Mouse (Mus musculus): ENCODE measurements at regions not wholly inside any gene's neighbourhood (a gene's known extent, or its start where the extent isn't known, plus 50 kb on each side); places are given as distances from the start of the nearest gene placed in this dataset.

DNA sequence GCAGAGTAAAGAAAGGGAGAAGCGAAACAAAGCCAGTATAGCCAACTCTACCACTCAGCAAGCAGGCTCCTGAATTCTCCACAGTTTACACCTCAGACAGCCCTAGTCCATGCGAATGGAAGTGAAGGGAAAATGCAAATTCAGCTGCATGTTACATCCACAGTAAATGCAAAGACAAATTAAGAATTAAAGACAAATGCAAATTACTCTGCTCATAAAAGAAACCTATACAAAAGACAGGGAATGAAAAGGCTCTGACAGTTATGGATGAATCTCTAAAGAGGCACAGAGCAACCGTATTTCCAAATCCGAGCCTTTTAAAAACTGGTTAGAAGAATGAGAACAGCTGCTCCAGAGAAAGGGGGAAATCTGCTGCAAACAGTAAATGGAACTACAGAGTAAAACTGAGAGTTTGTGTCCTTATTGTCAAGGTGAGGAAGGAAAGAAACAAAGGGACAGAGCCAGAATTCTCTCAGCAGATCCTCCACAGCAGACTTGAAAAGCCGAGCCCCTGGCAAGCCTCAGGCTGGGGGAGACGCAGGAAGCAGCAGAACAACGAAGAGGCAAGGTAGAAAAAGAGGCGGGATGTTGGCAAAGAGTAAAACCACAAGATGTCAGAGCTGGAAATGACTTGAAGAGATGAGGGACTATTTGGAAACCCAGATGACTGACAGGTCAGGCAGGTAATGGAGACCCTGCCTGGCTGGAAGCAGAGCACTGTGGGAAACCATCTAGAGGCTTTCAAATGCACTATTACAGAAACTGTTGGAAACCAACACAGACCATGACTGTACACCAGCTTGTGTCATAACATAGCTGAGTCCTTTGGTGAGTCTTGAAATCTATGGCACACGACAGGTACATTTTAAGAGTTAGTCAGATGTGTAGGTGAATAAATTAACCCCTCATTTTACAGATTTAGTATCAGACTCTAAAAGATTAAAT is 184.5 kb upstream of the Acvr2a start:
- DNase-seq, result no peak

DNA sequence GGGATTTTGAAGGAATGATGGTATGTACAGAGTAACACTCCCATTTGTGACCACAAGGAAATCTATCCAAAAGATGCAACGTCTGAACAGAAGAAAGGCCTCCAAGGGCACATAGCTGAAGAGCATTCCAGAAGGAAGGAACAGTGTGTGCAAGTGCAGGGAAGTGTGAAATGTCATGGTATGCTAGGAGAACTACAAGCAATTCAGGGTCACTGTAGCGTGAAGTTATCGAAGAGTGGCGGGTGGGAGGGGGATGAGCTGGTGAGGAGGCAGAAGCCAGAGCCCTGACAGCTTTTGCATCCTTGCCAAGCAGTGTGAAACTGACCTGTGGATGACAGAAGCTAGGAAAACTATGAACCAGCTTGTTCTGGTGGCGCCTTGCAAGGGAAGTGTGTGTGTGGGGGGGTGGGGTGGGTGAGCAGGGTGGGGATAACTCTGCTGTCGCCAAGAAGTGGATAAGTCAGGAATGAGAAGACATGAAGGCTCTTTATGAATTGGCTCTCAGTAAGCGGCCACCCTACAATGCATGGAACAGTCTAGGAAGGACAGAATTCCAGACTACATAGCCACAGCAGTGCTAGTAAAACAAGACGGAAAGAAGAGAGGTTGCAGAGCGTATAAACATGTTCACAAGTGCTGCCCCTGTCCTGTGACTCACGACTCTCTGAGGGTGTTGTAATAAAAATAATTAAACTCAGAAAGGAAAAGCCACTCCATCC is 179.3 kb upstream of the Acvr2a start:
- no peak for DNase-seq

- DNase-seq, result no peak
These were observed 177.8 kb upstream of the Acvr2a start for GRCm38 (mm10) chr2:48636108-48636507.

GRCm38 (mm10) chr2:48644114-48644513 is 169.8 kb upstream of the Acvr2a start:
- no peak for DNase-seq

- no peak for DNase-seq
These were observed 163.6 kb upstream of the Acvr2a start for GRCm38 (mm10) chr2:48650281-48650680.

DNA sequence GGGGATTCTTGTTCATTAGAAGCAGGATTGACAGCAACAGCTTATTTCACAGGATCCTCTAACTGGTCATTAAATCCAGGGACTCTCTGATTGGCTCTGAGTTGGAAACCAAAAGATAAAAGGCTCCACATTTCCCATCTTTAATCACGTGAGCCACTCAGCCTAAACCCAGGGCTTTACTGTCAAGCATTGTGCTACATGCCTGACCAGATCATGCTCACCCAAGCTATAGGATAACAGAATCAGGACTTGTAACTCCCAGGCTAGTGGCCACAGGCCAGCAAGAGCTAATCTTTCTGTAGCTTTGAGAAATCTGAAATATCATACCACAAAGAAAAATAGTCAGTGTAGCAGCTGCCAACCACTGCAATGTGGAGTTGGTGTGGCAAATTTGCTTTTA is 152.7 kb upstream of the Acvr2a start:
- DNase-seq, result no peak

- DNase-seq, result no peak
These were observed 148.8 kb upstream of the Acvr2a start for GRCm38 (mm10) chr2:48665103-48665502.

DNA sequence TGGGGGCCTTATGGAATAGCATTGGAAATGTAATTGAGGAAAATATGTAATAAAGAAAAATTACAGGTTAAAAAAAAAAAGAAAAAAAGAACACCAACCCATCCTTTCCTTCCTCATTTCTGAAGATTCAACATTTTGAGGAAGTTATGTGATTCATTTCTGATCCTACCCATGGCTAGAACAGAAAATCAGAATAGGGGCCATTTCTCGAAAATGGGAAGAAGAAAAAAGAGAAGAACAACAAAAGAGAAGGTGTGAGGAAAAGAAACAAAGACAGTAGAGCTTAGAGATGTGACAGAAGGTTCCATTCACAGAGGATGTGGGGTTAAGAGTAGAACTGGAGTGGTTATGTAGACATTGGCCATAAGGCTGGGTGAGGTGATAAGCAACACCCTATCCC is 124.8 kb upstream of the Acvr2a start:
- DNase-seq, result no peak

GRCm38 (mm10) chr2:48694509-48694908 is 119.4 kb upstream of the Acvr2a start:
- DNase-seq, result no peak

DNA sequence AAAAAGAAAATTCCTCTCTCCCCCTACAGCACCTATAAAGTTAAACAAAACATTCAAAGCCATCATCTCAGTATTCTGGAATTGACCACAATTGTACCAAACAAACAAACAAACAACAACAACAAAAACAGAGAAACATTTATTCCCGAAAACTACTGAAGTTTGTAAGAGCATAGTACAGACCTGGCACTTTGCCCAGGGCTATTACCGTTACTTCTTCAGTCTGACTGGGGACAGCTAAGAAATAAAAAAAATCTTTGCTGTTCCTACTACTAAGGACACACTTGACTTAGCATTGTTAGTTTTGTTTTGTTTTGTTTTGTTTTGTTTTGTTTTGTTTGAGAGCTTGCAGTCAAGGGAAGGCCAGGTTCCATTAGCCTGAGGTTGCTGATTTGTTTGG is 113.0 kb upstream of the Acvr2a start:
- DNase-seq, result no peak

- DNase-seq, result no peak
These were observed 108.7 kb upstream of the Acvr2a start for GRCm38 (mm10) chr2:48705103-48705804.

DNA sequence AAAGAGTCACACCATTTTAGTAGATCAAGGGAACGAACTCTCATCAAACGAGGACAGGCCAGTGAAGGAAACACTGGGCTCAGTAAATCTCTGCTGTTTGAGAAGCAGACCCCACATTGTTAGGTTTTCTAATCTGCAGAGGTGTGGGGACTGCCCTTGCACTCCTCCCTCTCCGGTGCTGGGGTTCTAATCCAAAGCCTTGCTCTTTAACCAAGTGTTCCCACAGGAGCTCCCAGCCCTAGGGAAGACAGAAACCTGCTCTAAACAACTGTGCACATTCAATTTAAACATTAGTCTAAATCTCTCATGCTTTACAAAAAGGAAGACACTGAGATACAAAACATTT is 108.1 kb upstream of the Acvr2a start:
- no peak for DNase-seq

- DNase-seq, result no peak
These were observed 107.7 kb upstream of the Acvr2a start for GRCm38 (mm10) chr2:48706188-48706587.

GRCm38 (mm10) chr2:48716206-48716605 is 97.7 kb upstream of the Acvr2a start:
- DNase-seq, result no peak

DNA sequence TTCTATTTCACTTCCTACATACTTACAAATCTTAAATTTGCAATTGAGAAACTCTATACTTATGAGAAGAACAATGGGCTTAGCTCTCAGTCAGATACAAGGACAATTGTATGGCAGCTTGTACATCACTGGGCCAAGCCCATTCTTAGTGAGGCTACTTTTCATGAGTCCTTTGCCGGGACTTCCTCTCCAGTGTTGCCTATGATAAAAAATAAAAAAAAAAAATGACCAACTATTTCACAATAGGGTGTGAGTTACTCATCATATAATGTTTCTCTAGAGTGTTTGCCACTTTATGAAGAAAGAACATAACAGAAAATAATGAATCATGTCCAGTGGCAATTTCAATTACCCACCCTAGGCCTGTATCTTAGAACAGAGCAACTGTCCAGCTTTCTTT is 96.1 kb upstream of the Acvr2a start:
- no peak for DNase-seq

GRCm38 (mm10) chr2:48718261-48718660 is 95.6 kb upstream of the Acvr2a start:
- no peak for DNase-seq

DNA sequence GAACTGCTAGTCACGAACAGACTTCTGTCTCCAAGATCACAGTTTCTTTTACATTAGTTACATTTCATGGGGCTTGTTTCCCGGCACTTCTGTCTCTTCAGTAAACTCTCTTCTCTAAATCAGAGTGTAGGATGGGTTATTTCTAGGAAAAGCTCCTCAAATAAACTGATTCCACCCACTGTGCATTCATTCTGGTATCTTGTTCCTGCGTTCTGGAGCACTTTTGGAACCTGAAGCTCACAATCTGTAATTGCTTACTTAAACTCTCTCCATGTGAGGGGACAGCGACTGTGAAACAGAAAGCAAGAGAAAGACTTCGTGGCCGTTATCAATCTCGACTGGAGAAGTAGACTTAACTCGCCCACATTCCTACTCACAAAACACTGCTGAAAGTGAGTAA is 83.1 kb upstream of the Acvr2a start:
- no peak for DNase-seq

GRCm38 (mm10) chr2:48733936-48734335 is 80.0 kb upstream of the Acvr2a start:
- DNase-seq, result no peak

DNA sequence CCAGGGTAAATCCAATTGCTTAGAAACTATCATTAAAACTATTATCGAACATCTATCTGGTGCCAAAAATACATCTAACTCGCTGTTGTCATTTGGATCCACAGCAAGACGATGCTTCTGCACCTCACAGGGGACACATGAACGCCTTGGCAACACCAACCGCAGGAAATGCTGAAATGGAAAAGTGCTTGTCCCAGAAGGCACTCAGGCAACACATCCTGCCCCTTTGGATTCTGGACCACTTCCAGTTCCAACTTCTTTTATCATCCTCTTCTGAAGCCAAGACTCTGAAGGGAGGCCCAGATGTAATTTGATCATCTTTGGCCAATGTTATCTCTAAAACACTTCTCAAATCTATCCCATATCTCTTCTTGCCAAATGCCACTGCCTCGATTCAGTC is 79.4 kb upstream of the Acvr2a start:
- DNase-seq, result no peak

DNA sequence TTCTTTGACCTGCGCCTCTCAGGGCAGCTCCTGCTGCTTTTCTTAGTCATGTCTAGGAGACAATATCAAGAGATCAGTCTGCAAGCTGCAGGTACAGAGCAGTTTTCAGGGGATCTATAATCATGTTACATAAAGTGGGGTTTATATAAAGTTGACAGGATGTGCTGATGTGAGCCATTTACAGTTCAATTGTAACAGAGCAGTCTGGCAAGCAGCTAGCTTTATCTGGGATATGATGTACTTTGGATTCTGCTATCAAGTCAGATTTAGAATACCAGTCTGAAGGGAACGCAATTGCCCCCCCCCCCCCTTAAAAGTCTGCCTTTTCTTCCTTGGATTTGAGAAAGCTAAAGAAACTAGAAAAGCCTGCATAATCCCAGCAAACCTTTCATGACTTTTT is 77.6 kb upstream of the Acvr2a start:
- no peak for DNase-seq

All from spleen, adult 18-20 months (tissue).